In the genomic region with DNA sequence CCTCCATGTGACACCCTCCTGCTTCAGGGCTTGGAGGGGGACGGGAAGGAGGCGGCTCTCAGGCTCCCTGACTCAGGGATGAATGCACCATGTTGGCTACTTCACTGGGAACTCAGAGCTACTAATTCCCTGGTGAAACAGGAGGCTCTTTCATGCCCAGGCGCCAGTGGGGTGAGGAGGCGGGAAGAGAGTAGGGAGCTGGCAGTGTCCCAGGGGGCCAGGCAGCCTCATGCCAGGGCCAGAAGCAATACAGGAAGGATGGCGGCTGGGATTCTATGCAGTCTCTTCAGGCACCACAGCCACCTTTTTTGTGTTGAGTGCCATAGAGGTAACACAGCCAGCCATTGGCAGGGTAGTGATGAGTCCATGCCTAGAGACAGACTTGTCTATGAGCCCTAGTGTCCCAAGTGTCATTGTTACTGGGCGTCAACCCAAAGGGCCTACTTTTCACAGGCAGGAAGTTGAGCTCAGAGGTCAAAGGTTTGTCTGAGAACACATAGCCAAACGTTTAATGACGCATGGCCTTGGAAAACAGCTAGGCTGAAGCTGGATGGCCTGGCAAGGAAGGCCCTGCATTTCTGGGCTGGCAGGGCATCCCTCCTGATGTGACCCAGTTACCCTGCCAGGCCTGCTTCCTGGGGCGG, we compare ENCODE assay signal across 11 mouse cellular contexts. TPM values are rescaled to one million over a fixed set of nuclear protein-coding genes. Genes with fewer than 3 reads are reported as not detected.
DNase-seq lines count a peak whose midpoint lies in the region; TF ChIP-seq lines count a peak whose summit lies in the region.
"Had no signal": no experiment of that assay in that cellular context is flagged by ENCODE, and none has a peak within 500 bp of the region (broad histone marks: within the 10 kb centered on the region; RNA-seq: fewer than 3 reads in every experiment).

No protein-coding gene starts in this region.

- H3K9me3 ChIP-seq in heart, embryonic 10.5 days: no peaks in the 10 kb centered on the region
- H3K9me3 ChIP-seq: neural tube, embryonic 12.5 days had no signal

- intact Hi-C loops in heart, postnatal 14 days (cut with DNase I): no loop called here
- intact Hi-C loops in left cerebral cortex, adult 2 months (cut with DNase I): no loop called here

- H3K27me3 ChIP-seq in heart, embryonic 10.5 days (ENCODE audit: insufficient read depth, poor library complexity, severe bottlenecking): peaks cover 7% of the 10 kb centered on the region; the same call in 1 of the 2 replicates
- H3K27me3 ChIP-seq: CH12.LX; neural tube, embryonic 12.5 days had no signal

- TF ChIP-seq CTCF in left cerebral cortex, adult 2 months (IDR thresholded peaks at IDR 0.05): no peak

- peak; percentile 97 for DNase-seq in heart, adult 11 months
- DNase-seq in heart, embryonic 10.5 days (ENCODE audit: low spot score): no peak
- peak; percentile 90 for DNase-seq in MN1 (ENCODE audit: low spot score)
- DNase-seq in fat pad, adult 2 months (ENCODE audit: extremely low read depth, low read depth, low spot score): peak; percentile 33
- DNase-seq in heart, postnatal 14 days: peak; percentile 42 to 54
- DNase-seq in left cerebral cortex, adult 2 months (ENCODE audit: extremely low spot score in 1 of 2, low spot score in 2 of 2): peak; percentile 55 to 74
- DNase-seq in right cerebral cortex, postnatal 4 days: peak; percentile 76
- no peak for DNase-seq in c-Kit-positive CD71-positive TER-119-positive erythroid progenitor cells, embryonic 14.5 days (ENCODE audit: low spot score)

- H3K4me3 ChIP-seq in heart, embryonic 10.5 days: no peak overlapping the region
- H3K4me3 ChIP-seq in left cerebral cortex, adult 2 months: no peak overlapping the region
- H3K4me3 ChIP-seq: neural tube, embryonic 12.5 days had no signal

- no peak overlapping the region for H3K27ac ChIP-seq in heart, embryonic 10.5 days
- H3K27ac ChIP-seq in left cerebral cortex, adult 2 months: peak overlapping the region; percentile 80
- H3K27ac ChIP-seq: neural tube, embryonic 12.5 days had no signal

- WGBS in heart, embryonic 10.5 days: 63% methylated on average over 9 of the region's 9 CpGs

- peaks cover 36% of the 10 kb centered on the region for H3K4me1 ChIP-seq in heart, embryonic 10.5 days

- peaks cover 23% of the 10 kb centered on the region for H3K36me3 ChIP-seq in heart, embryonic 10.5 days

RNA-seq across cellular contexts. Expression of a gene that starts 1.7 kb away (rescaled TPM):
- polyA plus RNA-seq in heart, embryonic 10.5 days (2016; fragmentation: Nextera tagmentation; extraction: Ambion mirVana): 35.4 and 39.6 TPM in 2 replicates
- 1 to 10 TPM; 7.4 to 7.9 TPM for total RNA-seq in heart, postnatal 14 days (2021)
- 10 to 100 TPM; 20.7 to 22.0 TPM for total RNA-seq in left cerebral cortex, adult 2 months (2021)

RNA-seq across cellular contexts. Expression of a gene that starts 8.8 kb away (rescaled TPM):
- 0.06 and 0.29 TPM in 2 replicates for polyA plus RNA-seq in heart, embryonic 10.5 days (2016; fragmentation: Nextera tagmentation; extraction: Ambion mirVana)
- total RNA-seq in heart, postnatal 14 days (2021): under 1 TPM; 0.02 to 0.07 TPM
- 100 to 1,000 TPM; 175 to 186 TPM for total RNA-seq in left cerebral cortex, adult 2 months (2021)
- total RNA-seq: gastrocnemius, postnatal 36 days had no signal

RNA-seq across cellular contexts. Expression of a gene that starts 9.5 kb away (rescaled TPM):
- polyA plus RNA-seq in heart, embryonic 10.5 days (2016; fragmentation: Nextera tagmentation; extraction: Ambion mirVana): 16.5 and 18.3 TPM in 2 replicates
- 10 to 100 TPM; 17.7 to 20.1 TPM for total RNA-seq in heart, postnatal 14 days (2021)
- 10 to 100 TPM; 13.1 to 14.2 TPM for total RNA-seq in left cerebral cortex, adult 2 months (2021)

RNA-seq across cellular contexts. Expression of a gene that starts 9.9 kb away (rescaled TPM):
- 39.6 and 43.9 TPM in 2 replicates for polyA plus RNA-seq in heart, embryonic 10.5 days (2016; fragmentation: Nextera tagmentation; extraction: Ambion mirVana)
- total RNA-seq in heart, postnatal 14 days (2021): 10 to 100 TPM; 25.8 to 31.3 TPM
- 10 to 100 TPM; 46.6 to 47.9 TPM for total RNA-seq in left cerebral cortex, adult 2 months (2021)

RNA-seq across cellular contexts. Expression of a gene that starts 10.1 kb away (rescaled TPM):
- 0.23 and 0.53 TPM in 2 replicates for polyA plus RNA-seq in heart, embryonic 10.5 days (2016; fragmentation: Nextera tagmentation; extraction: Ambion mirVana)
- under 1 TPM in 1 of 2 experiments, not detected in 1; 0.37 TPM for total RNA-seq in heart, postnatal 14 days (2021)
- total RNA-seq in left cerebral cortex, adult 2 months (2021): under 1 TPM in 1 of 2 experiments, not detected in 1; 0.36 TPM

Comparison
In these comparisons a context has a peak if more than half of its experiments do, and no peak if none do; other contexts are left out.
1. DNase-seq: peak in heart, adult 11 months (single experiment), MN1 (single experiment), fat pad, adult 2 months (single experiment), heart, postnatal 14 days (2 of 2), left cerebral cortex, adult 2 months (2 of 2) and right cerebral cortex, postnatal 4 days (single experiment); none in heart, embryonic 10.5 days (single experiment) and c-Kit-positive CD71-positive TER-119-positive erythroid progenitor cells, embryonic 14.5 days (single experiment).
2. RNA of a gene that starts 8.8 kb away (total RNA-seq): 175 to 186 TPM in left cerebral cortex, adult 2 months; 0.02 to 0.07 TPM in heart, postnatal 14 days; every median in the first group is over 100 times any median in the second.